Mouse (Mus musculus) liver, embryonic 13.5 days (tissue): ENCODE data around the gene S100a9. TPM values are rescaled to one million over a fixed set of nuclear protein-coding genes. Genes with fewer than 3 reads are reported as not detected.

ENCODE experiments used
- ATAC-seq: fragments of 200-750 bp; cut with Nextera tagmentation; 2 replicates; pipeline ENCODE4 v1.8.0; 2017; ENCODE audit warnings: low read depth, mild to moderate bottlenecking, moderate number of reproducible peaks, moderate library complexity
- DNase-seq: peaks from one replicate; pipeline ENCODE4 v3.0.0; 2022
- H3K27ac ChIP-seq: fragments of 300-500 bp; sonication (generic); 2 replicates; pipeline ENCODE4 v1.5.1; 2015; ENCODE audit warnings: moderate library complexity, mild to moderate bottlenecking, inconsistent platforms
- H3K27me3 ChIP-seq: fragments of 300-500 bp; sonication (generic); 2 replicates; pipeline ENCODE4 v1.6.1; 2015; ENCODE audit warnings: mild to moderate bottlenecking, inconsistent platforms
- H3K36me3 ChIP-seq: fragments of 300-500 bp; sonication (generic); 2 replicates; pipeline ENCODE4 v1.6.1; 2015; ENCODE audit warnings: mild to moderate bottlenecking, inconsistent platforms
- H3K4me1 ChIP-seq: fragments of 300-500 bp; sonication (generic); replicated peaks from 2 replicates; pipeline ENCODE4 v1.6.1; 2015; ENCODE audit warnings: inconsistent platforms
- H3K4me2 ChIP-seq: fragments of 300-500 bp; sonication (generic); 2 replicates; pipeline ENCODE4 v1.6.1; 2015; ENCODE audit warnings: inconsistent platforms, mild to moderate bottlenecking, moderate library complexity
- H3K4me3 ChIP-seq: fragments of 300-500 bp; sonication (generic); replicated peaks from 2 replicates; pipeline ENCODE4 v1.5.1; 2015; ENCODE audit warnings: mild to moderate bottlenecking, inconsistent platforms
- H3K9ac ChIP-seq: fragments of 300-500 bp; sonication (generic); 2 replicates; pipeline ENCODE4 v1.6.1; 2015; ENCODE audit warnings: mild to moderate bottlenecking, inconsistent platforms
- H3K9me3 ChIP-seq: fragments of 300-500 bp; sonication (generic); replicated peaks from 2 replicates; pipeline ENCODE4 v1.6.1; 2016; ENCODE audit warnings: inconsistent platforms
- WGBS: fragments of 180-500 bp; shearing (Covaris S2); methylation state at CpG from one replicate; pipeline ENCODE4 v1.1.7; 2015; ENCODE audit not compliant: insufficient replicate concordance; 5-methylcytosine and 5-hydroxymethylcytosine counted together
- polyA plus RNA-seq: library from polyadenylated mRNA; unstranded; fragments of >200 nt; fragmentation: Nextera tagmentation; extraction: Ambion mirVana; gene quantifications from 2 replicates; pipeline ENCODE4 v1.2.1, GENCODE M21; 2015

Gene S100a9
- 208 and 228 TPM in 2 replicates for polyA plus RNA-seq

DNA sequence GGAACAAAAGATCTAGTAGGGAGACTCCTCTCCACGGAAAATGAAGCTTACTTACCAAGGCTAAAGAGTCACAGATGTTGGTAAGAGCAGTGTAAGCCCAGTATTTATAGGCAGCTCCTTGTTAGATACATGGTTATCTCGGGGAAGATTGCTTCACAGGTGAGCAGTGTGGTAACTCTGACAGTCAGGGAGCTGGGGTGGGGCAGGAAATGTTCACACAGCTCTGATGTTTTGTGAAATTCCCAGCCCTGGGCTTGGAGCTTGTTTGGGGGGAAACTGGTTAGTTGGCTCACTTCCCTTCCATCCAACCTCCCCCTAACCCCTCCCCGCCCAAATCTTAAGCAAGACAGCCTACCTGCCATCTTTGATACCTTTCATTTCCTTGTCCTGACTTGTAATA lies at the start of gene S100a9:
TSS of gene S100a9 (minus strand) at position 109 of the 400 bp plus-strand sequence.
- no peaks in the 10 kb centered on the region for H3K4me1 ChIP-seq
- no peak within 1 kb of the TSS for H3K27ac ChIP-seq
- 30% methylated on average over 3 of the region's 3 CpGs for WGBS
- H3K4me3 ChIP-seq: no peak within 1 kb of the TSS
- no peak within 1 kb of the TSS for H3K4me2 ChIP-seq
- no peaks in the 10 kb centered on the region for H3K27me3 ChIP-seq
- H3K9ac ChIP-seq: no peak within 1 kb of the TSS
- no peaks in the 10 kb centered on the region for H3K36me3 ChIP-seq
- H3K9me3 ChIP-seq: no peaks in the 10 kb centered on the region
- DNase-seq: no peak
- ATAC-seq: no peak

DNA sequence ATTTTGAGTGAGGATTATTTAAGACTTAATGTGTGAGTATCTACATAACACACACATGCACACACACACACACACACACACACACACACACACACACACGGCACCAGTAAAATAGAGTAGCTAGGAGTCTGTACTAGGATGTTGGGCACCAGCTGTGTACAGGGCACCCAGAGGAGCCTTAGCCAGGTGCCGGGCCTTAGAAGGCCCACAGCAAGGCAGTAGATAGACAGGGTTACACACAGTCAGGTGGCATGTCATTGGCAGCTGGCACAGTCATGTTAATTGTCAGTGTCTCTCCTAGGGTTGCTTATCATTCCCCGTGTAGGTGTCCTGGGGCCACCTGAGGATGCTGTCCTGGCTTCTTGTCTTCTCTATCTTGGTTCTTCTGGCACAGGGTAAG lies 31.1 kb upstream of the S100a9 start, which contains the start of gene Pglyrp4:
TSS of gene Pglyrp4 (plus strand) at position 301 of the 400 bp plus-strand sequence.
- no peaks in the 10 kb centered on the region for H3K27me3 ChIP-seq
- H3K9ac ChIP-seq: no peak within 1 kb of the TSS
- H3K4me3 ChIP-seq: no peak within 1 kb of the TSS
- no peaks in the 10 kb centered on the region for H3K9me3 ChIP-seq
- DNase-seq: no peak
- no peaks in the 10 kb centered on the region for H3K4me1 ChIP-seq
- no peak within 1 kb of the TSS for H3K4me2 ChIP-seq
- H3K27ac ChIP-seq: no peak within 1 kb of the TSS
- WGBS: 49% methylated on average over 3 of the region's 3 CpGs
- no peak for ATAC-seq
- no peaks in the 10 kb centered on the region for H3K36me3 ChIP-seq

DNA sequence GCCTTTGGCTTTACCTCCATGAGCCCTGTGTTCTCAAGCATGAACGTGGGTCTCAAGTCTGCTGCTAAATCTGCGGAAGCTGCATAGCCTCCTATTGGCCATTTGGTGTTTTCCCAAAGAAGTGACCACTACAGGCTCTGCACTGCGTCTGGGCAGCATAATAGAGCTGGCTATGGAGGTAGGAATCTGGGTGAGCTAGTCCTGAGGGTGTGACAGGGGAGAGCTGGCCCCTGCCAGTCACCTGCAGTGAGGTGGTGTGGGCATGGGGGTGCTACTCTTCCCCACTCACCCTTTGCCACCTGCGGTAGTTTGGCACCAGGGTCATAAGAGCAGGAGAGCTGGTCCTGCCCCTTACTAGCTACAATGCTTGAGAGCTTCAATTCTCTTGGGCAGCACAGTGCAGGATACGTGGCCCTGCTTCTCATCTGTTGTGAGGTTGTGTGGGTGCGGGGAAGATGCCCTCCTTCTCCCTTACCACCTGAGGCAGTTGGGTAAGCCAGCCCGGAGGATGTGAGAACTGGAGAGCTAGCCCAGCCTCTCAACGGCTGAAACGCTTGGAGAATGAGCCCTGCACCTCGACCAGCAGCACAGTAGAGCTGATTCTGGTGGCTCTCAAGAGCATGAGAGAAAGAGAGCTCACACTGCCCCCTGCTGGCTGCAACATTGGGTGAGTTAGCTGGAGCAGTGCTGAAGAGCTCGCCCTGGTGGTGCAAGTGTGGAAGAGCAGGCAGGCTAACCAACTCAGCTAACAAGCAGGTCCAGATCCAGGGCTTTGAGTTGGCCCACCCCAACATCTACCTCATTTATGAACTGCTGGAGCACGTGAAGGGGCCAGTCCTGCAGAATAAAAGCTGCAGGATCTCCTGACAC lies 14.3 kb upstream of the S100a9 start:
- ATAC-seq (0 out of 2 replicates have a peak, but pooled peaks have one; percentile 39), DNase-seq (peak; percentile 53)
- Histone ChIP-seq H3K4me1 (no peaks in the 10 kb centered on the region), H3K36me3 (no peaks in the 10 kb centered on the region), H3K9ac (no peak overlapping the region), H3K4me3 (no peak overlapping the region), H3K27ac (no peak overlapping the region), H3K27me3 (no peaks in the 10 kb centered on the region), H3K9me3 (no peaks in the 10 kb centered on the region), H3K4me2 (no peak overlapping the region)
- whole genome bisulfite sequencing: 40% methylated on average over 12 of the region's 12 CpGs

DNA sequence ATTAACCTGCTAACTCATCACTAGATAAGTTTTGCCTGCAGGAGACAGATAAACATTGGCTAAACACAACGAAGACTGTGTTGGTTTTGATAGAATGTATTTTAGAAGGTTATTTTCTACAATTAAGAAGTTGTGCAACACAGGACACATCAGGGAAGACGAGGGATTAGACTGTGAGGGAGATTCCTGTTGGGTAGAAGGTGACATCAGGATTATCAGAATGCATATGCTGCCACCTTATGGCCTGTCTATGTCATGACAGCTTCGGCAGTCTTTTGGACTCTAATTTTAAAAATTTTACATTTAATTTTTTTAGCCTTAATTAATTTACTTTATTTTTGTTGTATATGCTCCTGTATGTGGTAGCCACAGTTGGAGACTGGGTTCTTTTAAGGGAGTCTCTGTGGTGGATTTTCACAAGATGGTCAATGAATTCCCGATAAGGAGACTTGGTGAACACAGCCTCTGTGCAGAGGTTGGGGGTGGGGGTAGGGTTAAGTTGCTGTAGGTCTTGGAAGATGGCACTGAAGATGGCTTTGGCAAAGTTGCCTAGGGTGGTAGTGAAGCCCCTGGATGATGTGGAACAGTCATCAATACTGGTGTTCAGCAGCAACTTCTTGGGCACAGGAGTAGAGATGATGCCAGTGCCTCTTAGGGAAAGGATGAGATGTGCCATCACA lies 13.1 kb upstream of the S100a9 start:
- ATAC-seq (no peak), DNase-seq (no peak)
- Histone ChIP-seq H3K9ac (no peak overlapping the region), H3K27ac (no peak overlapping the region), H3K36me3 (no peaks in the 10 kb centered on the region), H3K4me1 (no peaks in the 10 kb centered on the region), H3K9me3 (no peaks in the 10 kb centered on the region), H3K4me2 (no peak overlapping the region), H3K27me3 (no peaks in the 10 kb centered on the region), H3K4me3 (no peak overlapping the region)
- 20% methylated on average over 4 of the region's 4 CpGs for WGBS

DNA sequence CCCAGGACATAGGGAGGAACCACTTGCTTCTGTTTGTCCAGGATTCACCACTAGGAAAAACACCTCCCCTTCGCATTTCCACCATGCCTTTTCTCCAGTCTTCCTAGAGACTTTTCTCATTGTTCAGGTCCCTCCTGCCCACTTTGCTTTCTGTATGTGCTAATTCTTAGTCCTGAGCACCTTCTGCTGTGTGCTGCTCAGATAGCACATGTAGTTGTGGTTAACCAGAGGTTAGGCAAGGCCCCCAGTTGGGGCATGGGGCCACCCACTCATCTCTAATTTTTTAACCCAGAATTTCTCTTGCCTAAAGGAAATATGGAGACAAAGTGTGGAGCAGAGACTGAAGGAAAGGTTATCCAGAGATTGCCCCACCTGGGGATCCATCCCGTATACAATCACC lies 6.7 kb upstream of the S100a9 start:
- H3K36me3 ChIP-seq: no peaks in the 10 kb centered on the region
- DNase-seq (no peak), ATAC-seq (no peak)
- no peak overlapping the region for H3K9ac ChIP-seq
- no peaks in the 10 kb centered on the region for H3K9me3 ChIP-seq
- no peaks in the 10 kb centered on the region for H3K27me3 ChIP-seq
- WGBS: 65% methylated on average over 2 of the region's 2 CpGs
- H3K4me1 ChIP-seq: no peaks in the 10 kb centered on the region
- H3K27ac ChIP-seq: no peak overlapping the region
- no peak overlapping the region for H3K4me2 ChIP-seq
- no peak overlapping the region for H3K4me3 ChIP-seq

DNA sequence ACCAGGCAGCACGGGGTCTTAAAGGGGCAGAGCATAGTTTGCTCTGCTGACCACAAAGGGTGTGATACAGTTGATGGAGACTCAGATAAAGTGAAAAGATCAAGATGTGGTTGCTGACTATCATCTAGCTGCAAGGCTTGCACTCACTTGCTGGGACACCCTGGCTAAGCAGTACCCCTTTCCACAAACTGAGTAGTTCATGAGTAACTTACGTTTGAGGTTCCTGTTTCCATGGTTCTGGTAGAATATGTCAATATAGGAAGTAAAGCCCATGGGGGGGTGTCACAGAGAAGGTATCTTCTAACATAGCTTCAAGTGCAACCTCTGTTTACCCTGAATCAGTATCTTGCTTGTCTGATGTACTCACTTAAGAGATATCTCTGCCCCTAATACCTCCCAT lies 2.0 kb downstream of the S100a9 start:
- H3K27ac ChIP-seq: no peak overlapping the region
- ATAC-seq: no peak
- 40% methylated on average over 2 of the region's 2 CpGs for WGBS

DNA sequence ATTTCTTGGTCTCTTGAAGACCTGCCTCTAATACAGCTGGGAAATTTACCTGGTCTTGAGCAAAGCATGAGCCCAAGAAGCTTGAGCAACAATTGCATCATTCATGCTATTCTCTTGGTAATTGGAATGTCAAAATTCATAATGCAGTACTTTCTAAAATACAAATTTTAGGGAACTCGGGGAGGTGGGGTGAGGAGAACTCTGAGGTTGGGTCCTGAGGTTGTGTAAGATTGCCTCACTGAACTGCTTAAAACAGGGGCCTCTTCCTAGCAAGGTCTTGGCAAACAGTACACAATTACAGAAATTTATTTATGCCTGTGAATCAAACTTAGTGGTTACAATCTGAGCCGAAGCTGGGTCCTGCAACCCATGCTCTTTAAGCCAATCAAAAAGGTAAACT lies 8.7 kb downstream of the S100a9 start:
- no peak for ATAC-seq
- Histone ChIP-seq H3K36me3 (no peaks in the 10 kb centered on the region), H3K4me3 (no peak overlapping the region), H3K4me1 (no peaks in the 10 kb centered on the region), H3K9ac (no peak overlapping the region), H3K27me3 (no peaks in the 10 kb centered on the region), H3K27ac (no peak overlapping the region), H3K4me2 (no peak overlapping the region), H3K9me3 (no peaks in the 10 kb centered on the region)
- WGBS: 42% methylated on average over 2 of the region's 2 CpGs
- no peak for DNase-seq

More for the DNA sequence above, 2.0 kb downstream of the S100a9 start:
- H3K4me1 ChIP-seq: no peaks in the 10 kb centered on the region
- H3K9ac ChIP-seq: no peak overlapping the region
- no peaks in the 10 kb centered on the region for H3K36me3 ChIP-seq
- no peak for DNase-seq
- H3K9me3 ChIP-seq: no peaks in the 10 kb centered on the region
- H3K4me2 ChIP-seq: no peak overlapping the region
- no peaks in the 10 kb centered on the region for H3K27me3 ChIP-seq
- H3K4me3 ChIP-seq: no peak overlapping the region

DNA sequence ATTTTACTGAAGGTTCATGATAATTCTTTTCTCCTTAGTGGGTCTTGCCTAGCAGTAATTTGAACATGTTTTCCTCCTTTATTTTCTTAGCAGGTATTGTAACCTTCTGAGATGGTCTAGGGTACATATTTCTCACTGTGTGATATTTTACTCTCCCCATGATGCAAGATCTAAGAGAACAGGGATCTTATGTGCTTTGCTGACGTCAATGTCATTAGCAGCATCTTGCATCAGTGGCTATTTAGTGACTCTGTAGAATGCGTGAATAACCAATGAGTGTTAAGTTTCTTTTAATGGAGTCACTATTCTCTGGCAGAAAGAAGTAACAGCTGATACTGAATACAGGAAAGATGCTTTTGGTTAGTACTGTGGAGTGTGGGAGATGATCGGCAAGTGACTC lies 11.6 kb downstream of the S100a9 start:
- no peaks in the 10 kb centered on the region for H3K36me3 ChIP-seq
- WGBS: 76% methylated on average over 3 of the region's 3 CpGs
- H3K27ac ChIP-seq: no peak overlapping the region
- no peaks in the 10 kb centered on the region for H3K4me1 ChIP-seq
- no peak overlapping the region for H3K9ac ChIP-seq
- H3K4me2 ChIP-seq: no peak overlapping the region
- DNase-seq (no peak), ATAC-seq (no peak)
- H3K9me3 ChIP-seq: no peaks in the 10 kb centered on the region
- H3K27me3 ChIP-seq: no peaks in the 10 kb centered on the region
- no peak overlapping the region for H3K4me3 ChIP-seq

DNA sequence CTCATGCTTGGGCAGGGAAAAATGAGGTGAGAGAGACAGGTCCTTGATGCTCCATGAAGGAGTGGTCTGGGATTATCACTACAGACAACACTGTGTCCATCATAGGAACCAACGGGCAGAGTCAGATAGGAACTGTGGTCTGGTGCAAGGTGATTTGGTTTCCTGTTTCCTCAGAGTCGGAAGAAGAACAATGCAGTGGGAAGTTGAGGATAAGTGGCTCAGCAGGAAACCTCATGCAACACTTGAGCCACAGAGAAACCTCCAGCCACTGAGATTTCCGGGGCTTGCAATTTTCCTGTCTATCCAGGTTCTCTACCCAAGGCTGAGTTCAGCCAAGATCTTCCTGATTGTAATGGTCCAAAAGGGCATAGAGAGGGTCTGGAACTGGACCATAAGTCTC lies 16.9 kb downstream of the S100a9 start:
- WGBS: 4% methylated on average over 3 of the region's 3 CpGs
- Histone ChIP-seq H3K27ac (no peak overlapping the region), H3K9me3 (no peaks in the 10 kb centered on the region), H3K4me1 (no peaks in the 10 kb centered on the region), H3K4me3 (no peak overlapping the region), H3K27me3 (no peaks in the 10 kb centered on the region), H3K36me3 (no peaks in the 10 kb centered on the region), H3K9ac (no peak overlapping the region), H3K4me2 (no peak overlapping the region)
- ATAC-seq (no peak), DNase-seq (no peak)

DNA sequence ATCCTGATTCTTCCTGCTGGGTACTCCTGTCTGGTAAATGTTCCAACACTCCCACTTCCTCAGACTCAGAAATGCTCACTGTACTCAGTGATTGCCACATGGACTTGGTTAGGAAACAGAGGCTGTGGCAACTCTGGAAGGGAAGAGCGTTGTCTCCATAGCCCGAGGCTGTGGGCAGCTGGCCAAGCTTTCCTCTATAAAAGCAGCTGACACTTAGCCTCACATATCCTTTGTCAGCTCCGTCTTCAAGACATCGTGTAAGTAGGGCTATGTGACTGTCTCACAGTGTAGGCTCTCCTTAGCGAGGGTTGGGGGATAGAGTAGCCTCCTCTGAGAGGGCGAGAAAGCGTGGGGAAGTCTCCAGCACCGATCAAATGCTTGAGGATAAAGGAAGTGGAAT lies 26.7 kb downstream of the S100a9 start, which contains the start of gene S100a8:
TSS of gene S100a8 (plus strand) at position 133 of the 400 bp plus-strand sequence.
- no peaks in the 10 kb centered on the region for H3K27me3 ChIP-seq
- DNase-seq: no peak
- H3K4me2 ChIP-seq: no peak within 1 kb of the TSS
- no peaks in the 10 kb centered on the region for H3K36me3 ChIP-seq
- no peak for ATAC-seq
- no peak within 1 kb of the TSS for H3K27ac ChIP-seq
- no peak within 1 kb of the TSS for H3K9ac ChIP-seq
- no peaks in the 10 kb centered on the region for H3K4me1 ChIP-seq
- WGBS: 42% methylated on average over 8 of the region's 8 CpGs
- no peaks in the 10 kb centered on the region for H3K9me3 ChIP-seq
- H3K4me3 ChIP-seq: no peak within 1 kb of the TSS

DNA sequence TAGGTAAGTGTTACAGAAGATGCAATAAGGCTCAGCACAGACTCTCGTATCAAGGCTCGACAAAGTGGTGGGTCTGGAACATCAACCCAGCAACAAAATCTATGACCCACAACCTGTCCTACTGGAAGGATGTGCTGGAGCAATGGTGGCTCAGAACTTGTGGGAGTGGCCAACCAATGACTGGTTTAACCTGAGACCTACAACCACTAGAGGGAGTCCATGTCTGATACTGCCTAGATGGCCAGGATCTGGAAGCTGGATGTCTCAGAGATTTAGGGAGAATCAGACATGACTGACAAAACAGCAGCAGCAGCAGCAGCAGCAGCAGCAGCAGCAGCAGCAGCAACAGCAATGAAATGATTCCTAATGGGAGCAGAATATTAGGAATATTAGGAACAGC lies 31.3 kb downstream of the S100a9 start:
- Histone ChIP-seq H3K4me2 (no peak overlapping the region), H3K27ac (no peak overlapping the region), H3K27me3 (no peaks in the 10 kb centered on the region), H3K9ac (no peak overlapping the region), H3K4me1 (no peaks in the 10 kb centered on the region), H3K36me3 (no peaks in the 10 kb centered on the region), H3K4me3 (no peak overlapping the region), H3K9me3 (no peaks in the 10 kb centered on the region)
- 37% methylated on average over 2 of the region's 2 CpGs for WGBS
- DNase-seq (no peak), ATAC-seq (no peak)
